Mouse (Mus musculus) liver, embryonic 12.5 days (tissue): Measurements from ENCODE around the gene Klk9. TPM values are rescaled to one million over a fixed set of nuclear protein-coding genes. Genes with fewer than 3 reads are reported as not detected.
A peak's percentile ranks its signal among the peaks of the same experiment; 100 is the strongest.

Source experiments
- ATAC-seq: fragments of 200-750 bp; cut with Nextera tagmentation; 2 replicates; pipeline ENCODE4 v1.8.0; 2017; ENCODE audit warnings: moderate number of reproducible peaks, mild to moderate bottlenecking, moderate library complexity
- H3K27ac ChIP-seq: fragments of 300-500 bp; sonication (generic); 2 replicates; pipeline ENCODE4 v1.5.1; 2016; ENCODE audit warnings: mild to moderate bottlenecking
- H3K27me3 ChIP-seq: fragments of 300-500 bp; sonication (generic); replicated peaks from 2 replicates; pipeline ENCODE4 v1.6.1; 2016; ENCODE audit warnings: mild to moderate bottlenecking, moderate library complexity
- H3K36me3 ChIP-seq: fragments of 300-500 bp; sonication (generic); 2 replicates; pipeline ENCODE4 v1.6.1; 2016; ENCODE audit warnings: mild to moderate bottlenecking, moderate library complexity
- H3K4me1 ChIP-seq: fragments of 300-500 bp; sonication (generic); 2 replicates; pipeline ENCODE4 v1.6.1; 2016
- H3K4me2 ChIP-seq: fragments of 300-500 bp; sonication (generic); 2 replicates; pipeline ENCODE4 v1.6.1; 2016; ENCODE audit warnings: mild to moderate bottlenecking, moderate library complexity
- H3K4me3 ChIP-seq: fragments of 300-500 bp; sonication (generic); 2 replicates; pipeline ENCODE4 v1.5.1; 2016; ENCODE audit warnings: mild to moderate bottlenecking, moderate library complexity
- H3K9ac ChIP-seq: fragments of 300-500 bp; sonication (generic); 2 replicates; pipeline ENCODE4 v1.6.1; 2016; ENCODE audit warnings: mild to moderate bottlenecking, moderate library complexity
- H3K9me3 ChIP-seq: fragments of 300-500 bp; sonication (generic); replicated peaks from 2 replicates; pipeline ENCODE4 v1.6.1; 2016; ENCODE audit warnings: mild to moderate bottlenecking, moderate library complexity
- WGBS: fragments of 180-500 bp; shearing (Covaris S2); methylation state at CpG from one replicate; pipeline ENCODE4 v1.1.7; 2016; ENCODE audit not compliant: insufficient replicate concordance; 5-methylcytosine and 5-hydroxymethylcytosine counted together
- polyA plus RNA-seq: library from polyadenylated mRNA; unstranded; fragments of >200 nt; fragmentation: Nextera tagmentation; extraction: Ambion mirVana; gene quantifications from 2 replicates; pipeline ENCODE4 v1.2.1, GENCODE M21; 2016

Gene Klk9
- polyA plus RNA-seq, 1 experiment from 2014 or later: not detected

DNA sequence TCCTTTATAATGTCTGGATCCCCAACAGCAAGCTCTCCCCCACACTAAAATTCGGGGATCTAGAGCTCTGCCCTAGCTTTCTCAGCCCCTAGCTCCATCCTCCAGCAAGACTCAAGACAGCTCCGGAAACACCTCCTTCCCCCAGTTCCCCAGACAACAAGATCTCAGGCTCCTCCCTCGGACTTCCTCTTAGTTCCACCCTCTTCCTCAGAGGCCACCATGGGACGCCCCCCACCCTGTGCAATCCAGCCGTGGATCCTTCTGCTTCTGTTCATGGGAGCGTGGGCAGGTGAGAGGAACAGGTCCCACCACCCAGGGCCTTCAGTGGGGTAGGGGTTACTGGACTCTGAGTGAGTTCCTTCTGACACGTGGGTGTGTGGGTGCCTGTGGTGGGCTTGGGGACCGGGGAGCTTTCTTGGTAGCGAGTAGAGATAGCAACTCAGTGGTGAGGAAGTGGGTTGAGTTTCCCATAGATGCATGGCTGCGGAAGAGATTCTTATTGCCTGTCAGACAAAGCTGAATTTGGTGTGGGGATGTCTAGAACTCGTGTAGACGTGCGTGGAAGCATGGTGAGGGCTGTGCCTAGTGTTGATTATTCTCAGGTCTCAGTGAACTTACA lies 6.3 kb downstream of the Klk9 start:
- H3K27me3 ChIP-seq: peaks cover 37% of the 10 kb centered on the region
- WGBS: 9% methylated on average over 13 of the region's 13 CpGs

DNA sequence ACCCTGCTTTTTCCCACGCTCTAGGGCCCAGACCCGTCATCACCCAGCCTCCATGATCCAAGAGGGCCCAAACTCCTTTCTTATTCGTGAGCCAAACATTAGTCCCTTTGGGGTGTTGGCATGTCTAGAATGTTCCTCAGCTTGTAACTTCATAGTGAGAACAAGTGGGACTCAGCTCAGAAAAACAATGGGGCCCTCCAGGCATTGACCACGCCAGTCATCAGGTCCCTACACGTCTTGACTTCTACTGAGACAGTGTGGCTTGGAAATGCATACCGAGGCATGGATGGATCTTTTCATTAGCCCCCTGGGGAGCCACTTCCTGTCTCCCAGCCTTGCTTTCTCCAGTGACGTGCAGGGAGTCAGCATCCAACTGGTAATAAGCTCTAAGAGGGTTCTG lies 8.2 kb downstream of the Klk9 start:
- no peaks in the 10 kb centered on the region for H3K9me3 ChIP-seq
- peaks cover 7% of the 10 kb centered on the region; the same call in 1 of the 2 replicates for H3K4me1 ChIP-seq
- no peak for ATAC-seq
- H3K27ac ChIP-seq: no peak overlapping the region
- H3K4me3 ChIP-seq: no peak overlapping the region
- H3K4me2 ChIP-seq: no peak overlapping the region
- no peak overlapping the region for H3K9ac ChIP-seq
- peaks cover 36% of the 10 kb centered on the region for H3K27me3 ChIP-seq
- H3K36me3 ChIP-seq: 0 out of 2 replicates have a peak, but pooled peaks cover 3% of the 10 kb centered on the region
- WGBS: 62% methylated on average over 7 of the region's 7 CpGs

More for the DNA sequence above, 6.3 kb downstream of the Klk9 start:
- Histone ChIP-seq H3K4me2 (peak overlapping the region; percentile 67), H3K4me3 (peak overlapping the region; percentile 50), H3K9ac (no peak overlapping the region), H3K9me3 (no peaks in the 10 kb centered on the region), H3K27ac (no peak overlapping the region), H3K4me1 (peaks cover 7% of the 10 kb centered on the region; the same call in 1 of the 2 replicates), H3K36me3 (no peaks in the 10 kb centered on the region)
- ATAC-seq: peak; percentile 44; the same call in 1 of the 2 replicates

DNA sequence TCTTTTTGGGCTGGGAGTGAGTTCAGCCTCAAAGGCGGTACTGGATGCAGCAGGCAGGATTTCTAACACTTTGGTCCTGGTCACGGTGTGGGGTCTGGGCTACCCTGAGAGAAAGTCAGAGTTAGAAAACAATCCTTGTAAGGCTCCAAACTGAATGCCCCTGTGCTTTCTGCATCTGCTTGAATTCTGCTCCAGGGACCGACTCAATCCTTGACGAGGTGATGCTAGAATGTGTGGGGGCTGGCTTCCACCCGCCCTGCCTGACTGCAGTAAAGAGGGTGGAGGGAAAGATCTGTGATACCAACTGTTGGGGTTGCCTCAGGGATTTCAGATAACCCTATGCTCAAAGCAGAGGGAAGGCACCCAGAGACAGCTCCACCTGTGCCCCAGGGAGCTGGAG lies 19.3 kb downstream of the Klk9 start, which contains the start of gene Klk7:
TSS of gene Klk7 (plus strand) at position 301 of the 400 bp plus-strand sequence.
- Histone ChIP-seq H3K9ac (no peak within 1 kb of the TSS), H3K36me3 (no peaks in the 10 kb centered on the region), H3K4me2 (no peak within 1 kb of the TSS), H3K4me3 (no peak within 1 kb of the TSS), H3K9me3 (no peaks in the 10 kb centered on the region), H3K4me1 (no peaks in the 10 kb centered on the region), H3K27me3 (no peaks in the 10 kb centered on the region), H3K27ac (no peak within 1 kb of the TSS)
- ATAC-seq: no peak
- WGBS: 45% methylated on average over 5 of the region's 5 CpGs

DNA sequence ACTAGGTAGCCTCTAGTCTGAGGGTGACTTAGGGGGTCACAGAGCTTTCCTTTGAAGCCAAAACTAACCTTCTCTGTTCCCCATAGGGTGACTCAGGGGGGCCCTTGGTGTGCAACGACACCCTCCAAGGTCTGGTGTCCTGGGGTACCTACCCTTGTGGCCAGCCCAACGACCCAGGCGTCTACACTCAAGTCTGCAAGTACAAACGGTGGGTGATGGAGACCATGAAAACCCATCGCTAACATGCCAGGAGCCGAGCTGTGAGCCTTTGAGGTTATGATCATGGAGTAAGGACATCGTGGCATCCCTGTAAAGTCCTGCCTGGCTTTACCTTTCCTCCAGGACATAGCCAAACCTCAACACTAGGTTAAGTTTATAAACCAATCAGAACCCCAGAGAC lies 23.5 kb downstream of the Klk9 start:
- no peak for ATAC-seq
- H3K27me3 ChIP-seq: no peaks in the 10 kb centered on the region
- no peak overlapping the region for H3K4me2 ChIP-seq
- 71% methylated on average over 7 of the region's 7 CpGs for WGBS
- H3K36me3 ChIP-seq: no peaks in the 10 kb centered on the region
- H3K4me1 ChIP-seq: no peaks in the 10 kb centered on the region
- H3K9me3 ChIP-seq: no peaks in the 10 kb centered on the region
- H3K4me3 ChIP-seq: no peak overlapping the region
- no peak overlapping the region for H3K9ac ChIP-seq
- H3K27ac ChIP-seq: no peak overlapping the region

DNA sequence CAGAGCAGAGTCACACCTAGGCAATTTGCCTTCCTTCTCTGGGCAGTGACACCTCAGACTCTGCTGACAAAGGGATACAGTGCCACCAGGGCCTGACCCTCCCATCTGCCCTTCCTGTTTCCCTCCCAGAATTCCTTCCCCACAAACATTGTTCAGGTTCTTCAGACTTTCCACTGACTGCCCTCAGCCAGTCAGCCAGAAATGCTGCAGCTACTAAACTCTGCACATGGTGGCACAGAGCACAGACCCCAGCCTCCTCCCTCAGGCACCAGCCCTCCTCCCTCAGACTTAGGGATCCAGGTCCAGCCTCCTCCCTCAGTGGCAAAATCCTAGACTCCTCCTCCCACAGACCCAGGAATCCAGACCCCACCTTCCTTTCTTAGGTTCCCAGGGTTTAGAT lies 25.1 kb downstream of the Klk9 start:
- no peak overlapping the region for H3K27ac ChIP-seq
- no peak overlapping the region for H3K9ac ChIP-seq
- H3K4me1 ChIP-seq: no peaks in the 10 kb centered on the region
- no peak overlapping the region for H3K4me2 ChIP-seq
- no peaks in the 10 kb centered on the region for H3K36me3 ChIP-seq
- H3K27me3 ChIP-seq: no peaks in the 10 kb centered on the region
- no peak overlapping the region for H3K4me3 ChIP-seq
- no peak for ATAC-seq
- no peaks in the 10 kb centered on the region for H3K9me3 ChIP-seq

DNA sequence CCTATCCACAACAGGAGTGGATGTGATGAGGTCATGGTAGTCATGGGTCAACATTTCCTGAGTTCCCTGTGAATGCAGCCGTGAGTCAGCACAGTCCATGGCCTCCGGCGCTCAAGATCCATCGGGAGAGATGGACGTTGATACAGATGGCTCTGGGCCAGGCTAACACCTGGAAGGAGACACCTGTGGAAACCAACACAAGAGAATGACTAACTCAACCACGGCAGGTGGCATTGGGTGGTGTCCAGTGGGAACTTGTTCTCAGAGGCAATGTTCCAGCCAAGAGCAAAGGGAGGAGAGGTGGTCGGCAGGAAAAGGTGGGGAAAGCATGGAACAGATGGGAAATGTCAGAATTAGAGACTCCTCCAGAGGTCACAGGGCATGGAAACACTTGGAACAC lies 29.9 kb downstream of the Klk9 start:
- 77% methylated on average over 7 of the region's 7 CpGs for WGBS
- Histone ChIP-seq H3K9ac (no peak overlapping the region), H3K4me2 (no peak overlapping the region), H3K9me3 (no peaks in the 10 kb centered on the region), H3K27me3 (no peaks in the 10 kb centered on the region), H3K27ac (no peak overlapping the region), H3K4me3 (no peak overlapping the region), H3K36me3 (no peaks in the 10 kb centered on the region), H3K4me1 (no peaks in the 10 kb centered on the region)
- no peak for ATAC-seq

DNA sequence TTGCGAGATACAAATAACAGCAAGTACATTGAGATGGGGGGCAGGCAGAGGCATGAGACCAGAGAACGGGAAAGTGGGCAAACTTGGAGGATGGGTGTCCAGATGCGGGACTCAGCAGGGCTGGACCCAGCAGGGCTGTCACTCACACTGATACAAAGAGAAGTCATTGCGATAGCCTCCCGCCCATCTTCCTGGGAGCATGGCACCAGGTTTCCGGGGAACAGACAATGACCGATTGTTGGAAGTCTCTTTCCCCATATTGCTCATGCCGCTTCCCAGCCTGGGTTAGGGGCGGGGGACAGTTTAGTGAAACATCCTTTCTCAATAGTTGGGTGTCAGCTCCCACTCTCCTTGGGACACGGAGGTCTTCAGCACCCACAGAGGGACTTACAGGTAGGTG lies 32.5 kb downstream of the Klk9 start, which contains the start of gene Klk6:
TSS of gene Klk6 (plus strand) at position 301 of the 400 bp plus-strand sequence.
- H3K36me3 ChIP-seq: no peaks in the 10 kb centered on the region
- WGBS: 73% methylated on average over 10 of the region's 10 CpGs
- H3K9me3 ChIP-seq: no peaks in the 10 kb centered on the region
- H3K4me3 ChIP-seq: no peak within 1 kb of the TSS
- no peak within 1 kb of the TSS for H3K9ac ChIP-seq
- no peak within 1 kb of the TSS for H3K27ac ChIP-seq
- no peak within 1 kb of the TSS for H3K4me2 ChIP-seq
- no peaks in the 10 kb centered on the region for H3K4me1 ChIP-seq
- no peaks in the 10 kb centered on the region for H3K27me3 ChIP-seq
- no peak for ATAC-seq

DNA sequence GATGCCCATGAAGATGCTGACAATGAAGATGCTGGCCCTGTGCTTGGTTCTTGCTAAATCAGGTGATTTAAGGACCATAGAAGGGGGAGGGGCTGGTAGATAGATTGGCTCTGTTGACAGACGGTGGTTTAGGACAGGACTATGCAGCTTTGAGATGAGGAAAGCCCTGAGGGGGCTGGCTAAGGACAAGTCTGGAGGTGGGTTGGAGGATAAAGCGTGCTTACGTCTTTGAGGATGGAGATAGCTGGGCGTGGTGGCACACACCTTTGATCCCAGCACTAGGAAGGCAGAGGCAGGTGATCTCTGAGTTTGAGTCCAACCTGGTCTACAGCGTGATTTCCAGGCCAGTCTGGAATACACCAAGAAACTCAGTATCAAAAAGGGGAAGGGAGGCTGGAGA lies 34.4 kb downstream of the Klk9 start:
- Histone ChIP-seq H3K4me1 (no peaks in the 10 kb centered on the region), H3K4me3 (no peak overlapping the region), H3K27me3 (no peaks in the 10 kb centered on the region), H3K27ac (no peak overlapping the region), H3K9me3 (no peaks in the 10 kb centered on the region), H3K4me2 (no peak overlapping the region), H3K36me3 (no peaks in the 10 kb centered on the region), H3K9ac (no peak overlapping the region)
- 66% methylated on average over 5 of the region's 5 CpGs for WGBS
- ATAC-seq: no peak

DNA sequence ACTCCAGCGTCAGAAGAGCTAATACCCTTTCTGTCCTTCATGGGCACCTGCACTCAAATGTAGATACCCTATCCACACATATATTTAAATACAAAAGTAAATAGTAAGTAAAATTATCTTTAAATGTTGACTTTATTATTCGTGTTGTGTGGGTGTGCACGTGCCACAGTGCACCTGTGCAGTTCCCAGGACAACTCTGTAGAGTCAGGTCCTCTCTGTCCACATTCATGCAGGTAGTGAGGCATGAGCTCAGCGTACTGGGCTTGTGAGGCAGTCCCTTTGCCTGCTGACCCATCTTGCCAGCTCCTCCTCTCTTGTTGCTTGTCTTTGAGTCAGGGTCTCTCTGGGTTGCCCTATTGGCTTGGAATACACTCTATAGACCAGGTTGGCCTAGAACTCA lies 36.0 kb downstream of the Klk9 start:
- H3K36me3 ChIP-seq: no peaks in the 10 kb centered on the region
- 55% methylated on average over 4 of the region's 4 CpGs for whole genome bisulfite sequencing
- H3K4me2 ChIP-seq: no peak overlapping the region
- H3K9ac ChIP-seq: no peak overlapping the region
- H3K4me1 ChIP-seq: no peaks in the 10 kb centered on the region
- H3K9me3 ChIP-seq: no peaks in the 10 kb centered on the region
- no peak overlapping the region for H3K27ac ChIP-seq
- no peak overlapping the region for H3K4me3 ChIP-seq
- no peaks in the 10 kb centered on the region for H3K27me3 ChIP-seq
- ATAC-seq: no peak

DNA sequence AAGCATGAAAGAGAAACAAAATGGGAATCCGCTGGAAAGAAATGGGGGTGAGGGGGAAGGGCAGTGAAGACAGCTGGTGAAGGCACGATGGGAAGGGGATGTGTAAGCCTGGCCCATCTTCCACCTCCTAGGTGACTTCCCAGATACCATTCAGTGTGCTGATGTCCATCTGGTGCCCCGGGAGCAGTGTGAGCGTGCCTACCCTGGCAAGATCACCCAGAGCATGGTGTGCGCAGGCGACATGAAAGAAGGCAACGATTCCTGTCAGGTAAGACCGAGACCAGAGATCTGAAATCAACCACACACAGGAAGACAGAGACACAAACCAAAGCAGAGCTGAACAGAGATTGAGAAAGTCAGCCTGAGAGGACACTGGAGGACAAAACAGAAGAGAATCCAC lies 37.3 kb downstream of the Klk9 start:
- WGBS: 73% methylated on average over 8 of the region's 8 CpGs

DNA sequence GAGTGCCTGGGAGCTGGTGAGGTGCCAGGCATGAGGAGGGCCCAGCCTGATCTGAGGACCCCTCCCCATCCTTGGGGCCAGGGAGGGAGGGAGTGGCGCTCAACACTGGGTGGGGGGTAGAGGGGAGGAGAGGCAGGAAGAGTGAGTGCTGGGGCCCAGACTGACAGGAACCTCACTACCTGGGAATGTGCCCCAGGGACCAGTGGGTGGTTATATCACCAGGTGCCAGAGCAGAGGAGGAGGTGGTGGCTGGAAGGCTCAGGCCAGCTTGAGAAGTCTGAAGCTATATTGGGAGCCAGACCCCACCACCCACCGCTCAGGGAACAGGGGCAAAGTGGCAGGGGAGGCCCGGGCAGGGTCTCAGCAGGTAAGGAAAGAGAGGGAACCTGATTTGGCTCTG lies 50.0 kb downstream of the Klk9 start, which contains the start of gene Klk5:
TSS of gene Klk5 (plus strand) at position 271 of the 400 bp plus-strand sequence.
- no peak for ATAC-seq
- Histone ChIP-seq H3K4me2 (no peak within 1 kb of the TSS), H3K27me3 (no peaks in the 10 kb centered on the region), H3K27ac (no peak within 1 kb of the TSS), H3K36me3 (no peaks in the 10 kb centered on the region), H3K4me1 (no peaks in the 10 kb centered on the region), H3K9me3 (no peaks in the 10 kb centered on the region), H3K9ac (no peak within 1 kb of the TSS), H3K4me3 (no peak within 1 kb of the TSS)
- 45% methylated on average over 3 of the region's 3 CpGs for WGBS

More for the DNA sequence above, 37.3 kb downstream of the Klk9 start:
- Histone ChIP-seq H3K4me3 (no peak overlapping the region), H3K36me3 (no peaks in the 10 kb centered on the region), H3K4me1 (no peaks in the 10 kb centered on the region), H3K4me2 (no peak overlapping the region), H3K9me3 (no peaks in the 10 kb centered on the region), H3K27ac (no peak overlapping the region), H3K27me3 (no peaks in the 10 kb centered on the region), H3K9ac (no peak overlapping the region)
- no peak for ATAC-seq

DNA sequence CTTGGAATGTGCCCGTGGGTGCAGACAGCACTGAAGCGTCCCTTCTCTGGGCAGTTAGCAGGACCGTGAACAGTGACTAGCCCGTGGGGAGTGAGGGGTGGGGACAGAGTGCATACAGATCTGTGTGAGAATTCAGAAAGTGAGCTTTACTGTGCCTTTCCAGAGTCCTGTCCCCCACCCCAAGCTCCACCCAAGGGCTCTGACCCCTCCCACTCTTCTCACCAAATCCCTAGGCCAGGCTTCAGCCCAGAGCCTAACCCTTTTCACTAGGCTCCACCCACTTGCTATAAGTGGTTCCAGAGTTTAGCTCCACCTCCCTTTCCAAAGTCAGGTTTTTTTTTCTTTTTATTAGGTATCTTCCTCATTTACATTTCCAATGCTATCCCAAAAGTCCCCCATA lies 52.1 kb downstream of the Klk9 start:
- Histone ChIP-seq H3K27me3 (no peaks in the 10 kb centered on the region), H3K4me2 (no peak overlapping the region), H3K4me1 (no peaks in the 10 kb centered on the region), H3K9me3 (no peaks in the 10 kb centered on the region), H3K27ac (no peak overlapping the region), H3K36me3 (no peaks in the 10 kb centered on the region), H3K9ac (no peak overlapping the region), H3K4me3 (no peak overlapping the region)
- 70% methylated on average over 4 of the region's 4 CpGs for WGBS
- ATAC-seq: no peak
